Mouse (Mus musculus) erythroblast, embryonic 14.5 days (primary cell): Measurements from ENCODE around the gene Zfp764.

Experiments used
- GATA1 ChIP-seq: IDR thresholded peaks from 2 replicates; pipeline ENCODE4 v1.6.1; 2012; ENCODE audit warnings: low read length, inconsistent platforms, mixed read lengths
- TAL1 ChIP-seq: IDR thresholded peaks from 3 replicates; pipeline ENCODE4 v1.6.1; 2012; ENCODE audit warnings: low read length, inconsistent platforms, mixed read lengths

DNA sequence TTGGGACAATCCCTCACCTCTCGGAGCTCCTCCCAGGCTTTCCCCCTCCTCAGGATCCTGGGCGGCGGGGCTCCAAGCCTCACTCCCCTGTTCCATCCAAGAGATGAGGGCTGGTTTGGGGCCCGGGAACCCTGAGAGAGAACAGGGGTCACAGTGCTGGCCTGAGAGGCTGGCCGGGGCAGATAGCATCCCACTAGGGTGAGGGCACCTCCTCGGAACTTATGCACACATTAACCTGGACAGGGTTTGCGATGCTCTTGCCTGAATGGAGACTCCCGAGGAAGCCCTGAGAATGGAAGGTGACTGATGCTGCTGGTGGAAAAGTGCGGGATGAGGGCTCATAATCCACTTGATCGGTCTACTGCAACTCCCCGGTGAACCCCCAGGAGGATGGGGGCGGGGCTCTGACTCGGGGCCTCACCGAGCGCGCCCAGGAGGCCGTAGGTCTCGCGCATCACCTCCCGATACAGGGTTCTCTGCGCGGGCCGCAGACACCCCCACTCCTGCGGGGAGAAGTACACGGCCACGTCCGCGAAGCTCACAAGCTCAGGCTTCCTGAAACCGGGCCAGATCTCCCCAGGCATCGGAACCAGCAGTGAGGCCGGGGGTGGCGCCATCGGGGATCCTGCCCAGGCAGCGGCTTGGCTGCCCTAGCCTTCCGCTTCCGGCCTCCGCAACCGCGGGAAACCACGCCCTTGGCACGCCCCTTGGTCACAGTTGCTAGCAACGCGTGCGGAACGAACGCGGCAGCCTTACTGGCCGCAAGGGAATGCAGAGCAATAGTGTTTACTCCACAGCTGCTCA lies 15.0 kb upstream of the Zfp764 start, which contains the start of gene Zfp688:
- TF ChIP-seq GATA1 (no peak), TAL1 (no peak)
